Mouse (Mus musculus) gonadal fat pad, adult 2 months (tissue): ENCODE data around the gene Gm14444. TPM values are rescaled to one million over a fixed set of nuclear protein-coding genes. Genes with fewer than 3 reads are reported as not detected.
"Not testable (repeated sequence)": the region's sequence is repeated elsewhere in the genome, so short reads cannot be mapped to it uniquely, and the experiment has no call there.

Experiments used
- DNase-seq: peaks from one replicate; pipeline ENCODE4 v3.0.0-alpha.2; 2012; ENCODE audit warnings: low read depth
- polyA plus RNA-seq: library from polyadenylated mRNA; depleted of rRNA; stranded (reverse); fragments of >200 nt; gene quantifications from 2 replicates; pipeline ENCODE4 v1.2.3, GENCODE M21; 2012; rRNA removed

The Gm14444 gene
- not detected in 2 replicates for polyA plus RNA-seq

DNA sequence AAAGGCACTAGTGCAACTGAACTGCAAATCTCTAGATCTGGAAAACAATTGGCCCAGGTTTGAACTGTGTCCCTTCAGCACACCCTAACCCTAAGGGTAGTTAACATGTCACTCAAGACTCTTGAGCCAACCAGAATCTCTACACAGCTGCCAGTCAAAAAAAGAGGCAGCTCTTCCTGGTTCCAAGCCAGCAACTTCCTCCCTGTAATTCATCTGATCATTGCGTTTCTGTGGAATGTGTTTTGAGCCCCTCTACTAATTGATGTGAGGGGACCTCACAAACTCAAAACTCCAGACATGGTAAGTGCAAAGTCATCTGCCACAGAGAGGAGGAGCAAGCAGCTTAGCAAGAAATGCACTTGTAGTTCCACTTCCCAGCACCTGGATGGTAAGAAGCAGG, at the start of gene Gm14444:
Gene Gm14444 (plus strand): TSS at position 220 of the 400 bp plus-strand sequence.
- not testable (repeated sequence) for DNase-seq

DNA sequence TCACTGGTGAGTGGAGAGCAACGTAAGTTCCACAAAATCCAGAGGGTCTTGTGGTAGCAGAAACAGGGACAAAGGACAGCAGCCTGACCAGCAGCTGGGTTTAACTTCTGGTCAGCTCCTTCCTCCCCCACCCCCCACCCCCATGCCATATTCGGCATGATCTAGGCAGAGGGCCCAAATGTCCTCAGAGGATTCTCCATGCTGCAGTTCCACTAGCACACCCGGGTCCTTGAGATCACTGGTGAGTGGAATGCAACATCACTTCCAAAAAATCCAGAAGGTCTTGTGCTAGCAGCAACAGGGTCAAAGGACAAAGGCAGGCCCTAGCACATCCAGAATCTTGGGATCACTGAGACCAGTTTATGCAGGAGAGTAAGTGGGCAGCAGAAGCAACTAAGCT, 44.6 kb upstream of the Gm14444 start:
- DNase-seq = not testable (repeated sequence)

- DNase-seq = not testable (repeated sequence)
These were observed 34.2 kb downstream of the Gm14444 start for GRCm38 (mm10) chr2:175044268-175044667.

- DNase-seq = not testable (repeated sequence)
These were observed 57.7 kb downstream of the Gm14444 start, which contains the start of gene Gm14393 for GRCm38 (mm10) chr2:175067681-175068261. TSS of gene Gm14393 (minus strand) at chr2:175067781.

Other genes starting within 250 kb of the Gm14444 start
- gene Edn3, start 249.6 kb upstream of the Gm14444 start, polyA plus RNA-seq = 6.0 and 7.4 TPM in 2 replicates
- not detected in 2 replicates for gene Gm14393, start 57.5 kb downstream of the Gm14444 start, polyA plus RNA-seq
- gene Gm14399, start 131.8 kb downstream of the Gm14444 start, polyA plus RNA-seq = 2.0 and 2.1 TPM in 2 replicates
- 0.11 and 0.31 TPM in 2 replicates for gene Gm14443, start 165.6 kb downstream of the Gm14444 start, polyA plus RNA-seq
- 7.9 and 15.2 TPM in 2 replicates for gene Gm14391, start 196.7 kb downstream of the Gm14444 start, polyA plus RNA-seq